Mouse (Mus musculus): ENCODE data around the gene Fam89b. TPM values are rescaled to one million over a fixed set of nuclear protein-coding genes. Genes with fewer than 3 reads are reported as not detected.

The Fam89b gene
- polyA plus RNA-seq, 1 experiment from 2014 or later: 92.7 TPM

DNA sequence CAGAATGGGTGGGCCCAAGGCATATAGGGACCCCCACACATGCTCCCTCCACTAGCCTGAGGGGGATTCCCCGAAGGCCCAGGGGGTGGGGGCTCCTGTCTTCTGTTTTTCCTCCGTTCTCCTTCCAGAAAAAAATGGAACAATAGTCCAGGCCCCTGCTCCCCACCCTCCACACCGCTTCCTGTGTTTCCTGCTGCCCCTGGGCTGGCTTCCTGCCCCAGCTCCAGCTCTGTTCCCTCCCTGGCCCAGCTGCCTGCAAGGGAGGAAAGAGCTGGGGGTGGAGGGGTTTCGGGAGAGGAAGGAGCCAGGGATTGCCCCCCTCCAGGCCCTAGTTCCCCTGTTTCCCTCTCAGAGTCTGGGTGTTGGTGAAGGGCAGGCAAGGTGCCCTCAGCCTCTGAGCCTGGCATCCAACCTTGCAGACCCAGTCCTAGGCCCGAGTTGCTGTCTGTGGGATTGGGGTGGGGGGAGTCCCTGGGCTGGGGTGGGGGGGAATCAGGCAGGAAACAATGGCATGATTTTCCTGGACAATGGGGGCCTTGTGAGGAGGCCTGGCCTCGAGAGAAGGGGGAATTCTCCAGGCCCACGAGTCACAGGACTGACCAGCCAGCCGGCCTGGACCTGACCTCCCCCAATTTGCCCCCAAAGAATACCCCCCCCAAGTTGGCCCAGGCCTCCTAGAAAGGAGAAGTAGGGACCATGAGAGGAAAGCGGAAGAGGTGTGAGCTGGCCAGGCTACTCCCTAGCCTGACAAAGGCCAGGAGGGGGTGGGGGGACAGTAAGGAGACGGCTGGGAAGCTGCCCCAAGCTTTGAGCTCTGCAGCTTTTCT lies 37.2 kb downstream of the Fam89b start:
- ATAC-seq (replicated peaks; ENCODE audit: low FRiP score, low read depth): no peak
- H3K4me2 ChIP-seq (ENCODE audit: low read length): peak overlapping the region; percentile 100
- peaks cover 33% of the 10 kb centered on the region for H3K36me3 ChIP-seq (ENCODE audit: insufficient read depth, low read length)
- no peak for TF ChIP-seq CTCF (IDR thresholded peaks at IDR 0.05; ENCODE audit: low read depth)
- DNase-seq (ENCODE audit: low spot score): peak; percentile 73
- H3K27me3 ChIP-seq (ENCODE audit: insufficient read depth, low read length): no peaks in the 10 kb centered on the region
- H3K4me3 ChIP-seq (replicated peaks; ENCODE audit: low read depth, low read length): peak overlapping the region; percentile 92
- 45% methylated on average over 10 of the region's 10 CpGs for WGBS
- no peaks in the 10 kb centered on the region for H3K9me3 ChIP-seq (replicated peaks; ENCODE audit: low read length)
- peak overlapping the region; percentile 96 for H3K27ac ChIP-seq
- peaks cover 31% of the 10 kb centered on the region for H3K4me1 ChIP-seq (replicated peaks; ENCODE audit: insufficient read depth, low read length)
- peak overlapping the region; percentile 86 for H3K9ac ChIP-seq (ENCODE audit: low read depth, low read length)

DNA sequence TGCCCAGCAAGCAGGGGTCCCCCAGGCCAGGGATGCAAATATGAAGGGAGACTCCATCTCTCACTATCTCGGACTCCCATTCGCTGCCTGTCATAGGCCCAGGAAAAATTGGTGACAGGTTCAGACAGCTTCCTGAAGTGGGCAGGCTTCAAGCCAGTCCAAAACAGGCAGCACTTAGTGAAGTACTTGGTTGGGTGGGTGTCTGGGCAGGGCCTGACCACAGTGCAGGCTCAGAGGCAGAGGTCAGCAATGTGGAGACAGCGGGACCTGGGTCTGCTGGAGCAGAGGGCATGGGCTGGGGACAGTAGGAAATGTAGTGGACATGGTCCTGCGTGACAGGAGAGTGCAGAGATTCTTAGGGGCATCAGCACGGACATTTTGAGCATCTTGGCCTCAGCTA lies 37.9 kb downstream of the Fam89b start:
- H3K27me3 ChIP-seq (ENCODE audit: insufficient read depth, low read length): no peaks in the 10 kb centered on the region
- peaks cover 26% of the 10 kb centered on the region for H3K36me3 ChIP-seq (ENCODE audit: insufficient read depth, low read length)
- peak overlapping the region; percentile 92 for H3K4me3 ChIP-seq (replicated peaks; ENCODE audit: low read depth, low read length)
- peak overlapping the region; percentile 100 for H3K4me2 ChIP-seq (ENCODE audit: low read length)
- ATAC-seq (replicated peaks; ENCODE audit: low FRiP score, low read depth) (no peak), DNase-seq (ENCODE audit: low spot score) (no peak)
- WGBS: 58% methylated on average over 5 of the region's 5 CpGs
- H3K9me3 ChIP-seq (replicated peaks; ENCODE audit: low read length): no peaks in the 10 kb centered on the region
- peak overlapping the region; percentile 96 for H3K27ac ChIP-seq
- H3K4me1 ChIP-seq (replicated peaks; ENCODE audit: insufficient read depth, low read length): peaks cover 31% of the 10 kb centered on the region
- peak overlapping the region; percentile 86 for H3K9ac ChIP-seq (ENCODE audit: low read depth, low read length)
- TF ChIP-seq CTCF (IDR thresholded peaks at IDR 0.05; ENCODE audit: low read depth): no peak

DNA sequence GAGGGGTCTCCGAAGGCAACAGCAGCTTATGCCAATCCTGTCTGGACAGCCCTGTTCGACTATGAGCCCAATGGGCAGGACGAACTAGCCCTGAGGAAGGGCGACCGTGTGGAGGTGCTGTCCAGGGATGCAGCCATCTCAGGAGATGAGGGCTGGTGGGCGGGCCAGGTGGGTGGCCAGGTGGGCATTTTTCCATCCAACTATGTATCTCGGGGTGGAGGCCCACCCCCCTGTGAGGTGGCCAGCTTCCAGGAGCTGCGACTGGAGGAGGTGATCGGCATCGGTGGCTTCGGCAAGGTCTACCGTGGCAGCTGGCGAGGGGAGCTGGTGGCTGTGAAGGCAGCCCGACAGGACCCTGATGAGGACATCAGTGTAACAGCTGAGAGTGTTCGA lies 39.1 kb downstream of the Fam89b start:
- 36% methylated on average over 15 of the region's 15 CpGs for WGBS
- H3K36me3 ChIP-seq (ENCODE audit: insufficient read depth, low read length): peaks cover 18% of the 10 kb centered on the region
- no peaks in the 10 kb centered on the region for H3K27me3 ChIP-seq (ENCODE audit: insufficient read depth, low read length)
- DNase-seq (ENCODE audit: low spot score) (no peak), ATAC-seq (replicated peaks; ENCODE audit: low FRiP score, low read depth) (no peak)
- H3K4me2 ChIP-seq (ENCODE audit: low read length): peak overlapping the region; percentile 100
- H3K9me3 ChIP-seq (replicated peaks; ENCODE audit: low read length): no peaks in the 10 kb centered on the region
- H3K4me3 ChIP-seq (replicated peaks; ENCODE audit: low read depth, low read length): peak overlapping the region; percentile 92
- no peak for TF ChIP-seq CTCF (IDR thresholded peaks at IDR 0.05; ENCODE audit: low read depth)
- peak overlapping the region; percentile 86 for H3K9ac ChIP-seq (ENCODE audit: low read depth, low read length)
- H3K4me1 ChIP-seq (replicated peaks; ENCODE audit: insufficient read depth, low read length): peaks cover 31% of the 10 kb centered on the region
- peak overlapping the region; percentile 96 for H3K27ac ChIP-seq

GRCm38 (mm10) chr19:5689565-5690342 lies 39.7 kb downstream of the Fam89b start:
- Histone ChIP-seq H3K9me3 (replicated peaks; ENCODE audit: low read length) (no peaks in the 10 kb centered on the region), H3K9ac (ENCODE audit: low read depth, low read length) (peak overlapping the region; percentile 86), H3K4me1 (replicated peaks; ENCODE audit: insufficient read depth, low read length) (peaks cover 31% of the 10 kb centered on the region), H3K4me2 (ENCODE audit: low read length) (peak overlapping the region; percentile 100), H3K27ac (peak overlapping the region; percentile 96), H3K36me3 (ENCODE audit: insufficient read depth, low read length) (peaks cover 17% of the 10 kb centered on the region), H3K4me3 (replicated peaks; ENCODE audit: low read depth, low read length) (peak overlapping the region; percentile 92), H3K27me3 (ENCODE audit: insufficient read depth, low read length) (no peaks in the 10 kb centered on the region)
- peak; percentile 55 for ATAC-seq (replicated peaks; ENCODE audit: low FRiP score, low read depth)
- DNase-seq (ENCODE audit: low spot score): peak; percentile 94
- no peak for TF ChIP-seq CTCF (IDR thresholded peaks at IDR 0.05; ENCODE audit: low read depth)
- 1% methylated on average over 42 of the region's 42 CpGs for WGBS

- no peak for TF ChIP-seq CTCF (IDR thresholded peaks at IDR 0.05; ENCODE audit: low read depth)
- no peaks in the 10 kb centered on the region for H3K9me3 ChIP-seq (replicated peaks; ENCODE audit: low read length)
- peaks cover 31% of the 10 kb centered on the region for H3K4me1 ChIP-seq (replicated peaks; ENCODE audit: insufficient read depth, low read length)
- peak overlapping the region; percentile 86 for H3K9ac ChIP-seq (ENCODE audit: low read depth, low read length)
- H3K27ac ChIP-seq: peak overlapping the region; percentile 96
- H3K4me2 ChIP-seq (ENCODE audit: low read length): peak overlapping the region; percentile 100
- H3K27me3 ChIP-seq (ENCODE audit: insufficient read depth, low read length): no peaks in the 10 kb centered on the region
- peaks cover 24% of the 10 kb centered on the region for H3K36me3 ChIP-seq (ENCODE audit: insufficient read depth, low read length)
- WGBS: 1% methylated on average over 7 of the region's 7 CpGs
- DNase-seq (ENCODE audit: low spot score) (peak; percentile 20), ATAC-seq (replicated peaks; ENCODE audit: low FRiP score, low read depth) (no peak)
- H3K4me3 ChIP-seq (replicated peaks; ENCODE audit: low read depth, low read length): peak overlapping the region; percentile 92
Observed at GRCm38 (mm10) chr19:5689088-5689428, 40.4 kb downstream of the Fam89b start.

All from kidney, postnatal 0 days (tissue).